Mouse (Mus musculus) adrenal gland, adult 8-10 months (tissue): ENCODE results near the gene Pcdh19. TPM values are rescaled to one million over a fixed set of nuclear protein-coding genes. Genes with fewer than 3 reads are reported as not detected.

Source experiments
- DNase-seq: peaks from one replicate; pipeline ENCODE4 v3.0.0; 2022
- total RNA-seq, 4 experiments: library from RNA; stranded (reverse); gene quantifications; 2 replicates each; pipeline ENCODE4 v1.2.4; 2022

Gene Pcdh19
- total RNA-seq, 4 experiments from 2014 or later = 9.5 to 14.6 (median 11.7) TPM

- DNase-seq = no peak
Measured at GRCm38 (mm10) chrX:133657308-133658302, 31.2 kb downstream of the Pcdh19 start.

GRCm38 (mm10) chrX:133655876-133656538 lies 32.8 kb downstream of the Pcdh19 start:
- no peak for DNase-seq

DNA sequence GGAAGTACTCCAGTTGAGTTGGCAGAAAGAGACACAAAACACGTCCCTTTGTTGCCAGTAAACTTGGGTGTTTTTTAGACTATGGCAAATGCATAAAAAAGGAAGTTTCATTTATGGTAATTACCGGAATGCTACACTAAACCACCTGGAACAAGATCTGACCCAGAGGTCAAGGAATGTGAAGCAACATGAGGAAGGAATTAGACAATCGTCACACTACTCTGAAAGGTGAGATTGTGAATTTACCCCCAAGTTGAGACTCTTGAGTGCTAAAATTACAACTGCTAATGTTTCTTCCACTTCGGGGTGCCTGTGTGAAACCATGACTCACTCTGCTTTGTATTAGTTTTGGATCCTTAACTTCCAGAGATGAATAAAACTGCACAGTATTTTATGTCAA lies 33.6 kb downstream of the Pcdh19 start:
- DNase-seq = no peak

DNA sequence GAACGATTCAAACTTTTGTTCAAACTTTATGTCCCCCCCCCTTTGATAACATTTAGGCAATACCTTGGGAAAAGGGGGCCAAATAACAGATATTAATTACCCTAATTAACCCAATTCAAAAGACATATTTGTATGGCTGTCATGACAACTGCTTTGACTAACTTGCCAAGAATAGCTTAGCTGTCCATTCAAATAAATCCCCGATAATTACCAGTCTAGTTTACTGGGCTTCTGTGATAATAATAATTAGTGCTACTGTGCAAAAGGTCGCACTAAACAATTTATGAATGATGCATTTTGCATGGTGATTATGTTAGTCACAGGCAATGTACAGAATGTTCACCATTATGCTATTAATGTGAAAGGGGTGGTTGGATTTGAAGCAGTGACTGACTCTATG lies 35.7 kb downstream of the Pcdh19 start:
- DNase-seq = no peak

GRCm38 (mm10) chrX:133650379-133650778 lies 38.4 kb downstream of the Pcdh19 start:
- no peak for DNase-seq

DNA sequence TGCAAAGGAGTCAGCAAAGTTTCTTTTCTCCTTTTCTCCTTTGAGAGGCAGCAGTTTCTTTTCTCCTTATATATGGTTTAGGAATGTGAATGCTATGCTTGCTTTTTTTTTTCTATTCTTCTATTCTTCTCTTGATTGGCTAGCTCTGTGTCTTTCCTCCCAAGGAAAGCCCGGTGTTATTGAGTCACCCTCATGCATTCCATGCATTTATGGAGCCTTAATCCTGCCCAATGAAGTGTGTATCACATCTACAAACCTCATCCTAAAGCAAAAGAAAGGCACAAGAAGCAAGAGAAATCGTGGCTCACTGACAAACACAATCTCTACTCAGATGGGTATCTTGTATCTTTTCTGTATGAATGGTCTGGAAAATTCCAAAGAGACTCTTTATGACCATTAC lies 41.0 kb downstream of the Pcdh19 start:
- no peak for DNase-seq

DNA sequence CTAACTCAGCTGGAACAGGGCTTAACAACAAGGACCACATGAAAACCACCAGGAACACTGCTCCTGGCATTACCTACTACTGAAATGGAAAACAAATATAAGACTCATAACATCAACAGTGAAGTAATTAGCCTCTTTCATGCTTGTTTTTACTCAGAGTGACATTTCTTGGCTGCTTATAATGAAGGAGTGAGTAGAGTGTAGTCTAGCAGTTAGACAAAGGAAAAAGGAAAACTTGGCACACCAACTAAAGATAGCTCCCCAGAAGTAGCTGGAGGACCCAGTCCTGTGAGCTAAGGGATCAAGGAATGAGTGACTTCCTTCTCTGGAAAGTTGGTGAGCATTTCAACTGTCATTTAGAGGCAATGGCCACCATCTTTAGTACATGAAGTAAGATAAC lies 49.3 kb downstream of the Pcdh19 start:
- no peak for DNase-seq

- DNase-seq = no peak
Measured at GRCm38 (mm10) chrX:133629538-133629937, 59.2 kb downstream of the Pcdh19 start.

DNA sequence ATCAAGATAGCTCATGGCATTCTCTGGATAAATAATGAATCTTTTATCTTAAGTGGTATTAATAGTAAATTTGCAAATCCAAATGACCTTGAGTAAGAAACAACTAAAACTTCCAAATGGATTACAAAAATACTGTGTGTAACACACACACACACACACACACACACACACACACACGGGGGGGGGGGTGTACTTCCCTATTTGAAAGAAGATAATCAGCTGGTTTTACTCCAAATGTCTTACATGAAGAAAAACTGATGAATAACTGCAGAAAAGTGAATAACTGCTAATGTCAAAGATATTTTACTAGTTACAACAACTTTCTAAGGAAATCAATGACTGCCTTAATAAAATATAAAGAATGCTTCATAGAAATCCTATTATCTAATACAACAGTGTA lies 70.6 kb downstream of the Pcdh19 start:
- DNase-seq = no peak

DNA sequence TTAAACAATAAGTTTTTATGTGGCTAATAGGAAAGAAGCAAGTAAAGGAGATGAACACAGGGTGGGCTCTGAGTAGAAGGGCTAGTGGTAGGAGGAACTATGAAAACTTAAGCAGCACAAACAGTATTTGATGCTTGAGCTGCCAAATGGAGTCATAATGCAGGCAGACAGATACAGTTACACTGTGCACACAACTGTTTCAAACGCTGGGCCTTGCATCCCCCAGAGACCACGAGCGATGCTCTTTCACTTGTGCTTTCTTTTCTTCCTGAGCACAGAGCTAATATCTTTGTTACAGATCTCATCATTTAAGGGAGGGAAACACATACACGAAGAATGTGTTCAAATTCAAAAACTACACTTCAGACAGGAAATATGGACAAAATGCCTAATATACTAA lies 83.0 kb downstream of the Pcdh19 start:
- no peak for DNase-seq

GRCm38 (mm10) chrX:133604272-133604671 lies 84.5 kb downstream of the Pcdh19 start:
- no peak for DNase-seq

- DNase-seq = no peak
Measured at GRCm38 (mm10) chrX:133602068-133602467, 86.7 kb downstream of the Pcdh19 start.

DNA sequence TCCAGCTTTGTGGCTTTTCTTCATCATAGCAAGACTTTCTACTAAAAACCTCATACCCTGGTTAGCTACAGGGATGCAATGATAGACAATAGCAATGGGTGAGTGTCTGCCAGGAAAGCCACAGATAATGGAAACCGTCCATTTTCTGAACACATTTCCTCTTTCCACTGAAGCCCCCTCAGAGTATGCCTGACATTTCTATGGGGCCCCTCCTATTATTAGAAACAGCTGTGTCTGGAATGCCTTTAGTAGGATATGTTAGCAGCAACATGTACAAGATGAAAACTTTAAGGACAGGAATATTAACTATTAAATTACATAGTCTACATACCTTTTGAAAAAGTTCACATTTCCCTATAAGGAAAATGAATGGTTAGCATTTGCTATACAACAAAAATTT lies 87.1 kb downstream of the Pcdh19 start:
- no peak for DNase-seq

DNA sequence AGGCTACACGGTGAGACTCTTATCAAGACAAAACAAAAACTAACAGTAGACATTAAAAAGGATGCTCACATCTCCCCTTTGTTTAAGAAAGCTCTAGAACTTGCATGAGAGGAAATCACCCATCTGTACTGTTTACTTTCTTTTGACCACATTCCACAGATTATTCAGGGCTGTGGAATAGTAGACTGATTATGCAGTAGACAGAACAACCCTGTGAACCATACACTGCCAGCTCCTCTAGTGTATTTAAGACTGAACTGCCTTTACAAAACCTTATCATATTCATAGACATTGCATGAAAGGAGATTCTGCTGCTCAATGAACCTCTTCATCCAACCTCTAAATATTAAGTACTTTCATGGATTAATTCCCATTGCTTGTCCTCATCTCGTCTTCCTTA lies 87.6 kb downstream of the Pcdh19 start:
- no peak for DNase-seq

GRCm38 (mm10) chrX:133575601-133576382 lies 113.0 kb downstream of the Pcdh19 start:
- no peak for DNase-seq

- no peak for DNase-seq
Measured at GRCm38 (mm10) chrX:133565355-133565754, 123.4 kb downstream of the Pcdh19 start.

Other genes with a start within 250 kb of the Pcdh19 start
- under 1 TPM in 2 of 4 experiments, not detected in 2; 0.17 to 0.51 TPM for gene Tnmd, start 162.0 kb upstream of the Pcdh19 start, total RNA-seq
- gene Tspan6, start 209.4 kb upstream of the Pcdh19 start, total RNA-seq = 10 to 100 TPM; 25.8 to 52.3 (median 37.4) TPM
- gene Srpx2, start 219.4 kb upstream of the Pcdh19 start, total RNA-seq = 1 to 10 TPM; 2.8 to 8.8 (median 5.1) TPM